Mouse (Mus musculus) granulocyte monocyte progenitor cell, adult 5-6 weeks (primary cell): ENCODE data around the gene BC004004. TPM values are rescaled to one million over a fixed set of nuclear protein-coding genes. Genes with fewer than 3 reads are reported as not detected.
"Not testable (repeated sequence)": the region's sequence is repeated elsewhere in the genome, so short reads cannot be mapped to it uniquely, and the experiment has no call there.

Experiments
- ATAC-seq: replicated peaks from 2 replicates; pipeline ENCODE4 v1.8.0; 2016; ENCODE audit warnings: mild to moderate bottlenecking, moderate TSS enrichment, inconsistent platforms; ENCODE audit not compliant: poor library complexity, severe bottlenecking
- total RNA-seq, 2 experiments: library from RNA; stranded (forward) in 1 of 2; stranded (reverse) in 1 of 2; fragments of 200-712, 200-1000 nt in 1 of 2; fragments of >200 nt in 1 of 2; fragmentation: Nextera tagmentation in 1 of 2; gene quantifications; 2 replicates each; pipeline ENCODE4 v1.2.3; 2014 to 2017

The BC004004 gene
- total RNA-seq, 2 experiments from 2014 or later = 67.3 to 127 TPM

DNA sequence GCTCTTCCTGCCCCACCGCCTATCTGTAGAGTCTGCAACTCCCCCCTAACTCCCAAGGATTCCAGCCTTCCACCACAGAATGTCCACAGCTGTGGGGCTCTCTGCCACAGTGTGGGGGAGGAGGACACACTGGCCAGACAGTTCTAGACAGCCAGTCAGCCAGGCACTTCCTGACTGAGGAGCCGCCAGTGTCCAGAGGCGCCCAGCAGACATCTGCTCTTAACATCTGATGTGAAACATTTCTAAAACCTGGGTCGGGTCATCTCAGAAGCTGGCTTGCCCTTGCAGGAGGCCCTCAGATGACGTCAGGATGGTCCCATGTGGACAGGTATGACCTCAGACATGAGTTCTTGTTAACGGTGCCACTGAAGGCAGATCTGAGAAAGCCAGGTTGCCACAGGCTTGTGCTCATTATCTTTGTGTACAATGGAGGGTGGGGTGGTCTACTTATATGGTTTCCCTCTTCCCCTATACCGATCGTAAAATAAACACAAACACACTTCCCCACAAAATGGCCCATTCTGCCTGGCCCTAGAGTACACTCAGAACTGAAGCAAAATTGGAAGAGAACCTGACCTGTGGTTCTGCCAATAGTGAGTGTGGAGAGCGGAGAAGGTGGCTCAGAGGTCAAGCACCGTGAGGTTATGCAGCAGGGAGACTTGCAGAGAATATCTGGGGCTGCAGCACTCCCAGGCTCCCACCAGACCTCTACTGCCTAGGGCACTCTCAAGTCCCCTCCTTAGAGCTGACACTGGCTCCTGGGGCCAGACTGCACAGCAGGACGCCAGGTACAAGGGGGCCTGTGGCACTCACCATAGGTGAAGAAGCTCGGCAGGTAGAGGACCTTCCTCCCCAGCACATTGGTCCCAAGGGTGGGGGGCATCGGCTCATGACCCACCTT, 73.7 kb downstream of the BC004004 start:
- no peak for ATAC-seq

DNA sequence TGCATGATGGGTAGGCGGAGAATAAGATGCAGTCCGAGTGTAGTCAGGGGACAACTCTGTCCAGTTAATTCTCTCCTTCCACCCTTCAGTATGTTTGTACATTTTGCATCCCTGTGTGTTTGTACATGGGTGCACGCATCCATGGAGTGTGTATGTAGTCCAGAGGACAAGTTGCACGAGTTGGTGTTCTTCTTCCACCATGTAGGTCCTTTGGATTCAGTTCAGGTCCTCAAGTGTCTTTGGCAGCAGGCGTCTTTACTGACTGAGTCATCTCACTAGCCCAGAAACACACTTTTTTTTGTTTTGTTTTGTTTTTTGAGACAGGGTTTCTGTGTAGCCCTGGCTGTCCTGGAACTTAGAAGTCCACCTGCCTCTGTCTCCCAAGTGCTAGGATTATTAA, 74.7 kb downstream of the BC004004 start:
- ATAC-seq = no peak

DNA sequence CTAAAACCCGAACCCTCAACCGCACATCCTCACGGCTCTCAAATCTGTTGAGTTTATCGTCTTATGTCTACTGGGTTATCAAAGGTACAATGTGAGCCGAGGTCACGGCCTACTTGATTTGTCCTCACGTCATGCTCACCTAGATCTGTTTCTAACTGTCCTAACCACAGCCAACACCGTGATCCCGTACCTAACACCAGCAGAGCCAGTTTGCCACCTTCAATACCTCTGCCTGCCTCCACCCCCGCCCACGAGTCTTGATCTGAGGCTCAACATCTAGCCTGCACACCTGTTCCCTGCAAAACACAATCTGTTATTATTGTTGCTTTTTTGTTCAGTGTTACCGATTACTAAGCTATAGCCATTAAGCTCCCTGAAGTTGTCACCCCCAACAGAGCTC, 76.7 kb downstream of the BC004004 start:
- ATAC-seq = no peak

DNA sequence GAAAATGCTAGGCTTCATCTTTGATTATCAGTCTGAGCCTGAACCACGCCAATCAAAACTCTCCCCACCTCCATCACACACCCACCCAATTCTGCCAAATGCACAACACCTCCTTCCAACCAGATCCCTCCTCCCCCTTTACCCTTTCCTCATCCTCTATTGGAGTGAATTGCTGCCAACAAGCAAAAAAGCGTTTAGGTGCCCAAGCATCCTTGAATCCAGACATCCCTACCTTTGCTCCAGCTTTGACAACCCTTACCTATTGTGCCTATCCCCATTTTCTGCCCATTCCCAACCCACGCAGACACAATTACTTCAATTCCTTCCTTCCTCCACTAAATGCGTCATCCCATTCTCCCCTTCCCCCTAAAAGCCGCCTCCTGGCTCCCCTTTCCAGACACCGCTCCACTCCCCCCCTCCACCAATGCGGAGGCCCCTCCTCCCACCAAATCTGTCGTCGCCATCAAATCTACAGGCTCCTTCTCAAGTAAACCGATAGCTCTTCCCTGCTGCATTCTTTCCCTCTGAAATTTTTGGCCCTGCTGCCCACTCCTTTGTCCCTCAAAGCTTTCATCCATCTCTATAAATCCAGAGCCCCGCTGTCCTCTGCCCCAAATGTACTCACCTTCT, 78.0 kb downstream of the BC004004 start:
- ATAC-seq = no peak

DNA sequence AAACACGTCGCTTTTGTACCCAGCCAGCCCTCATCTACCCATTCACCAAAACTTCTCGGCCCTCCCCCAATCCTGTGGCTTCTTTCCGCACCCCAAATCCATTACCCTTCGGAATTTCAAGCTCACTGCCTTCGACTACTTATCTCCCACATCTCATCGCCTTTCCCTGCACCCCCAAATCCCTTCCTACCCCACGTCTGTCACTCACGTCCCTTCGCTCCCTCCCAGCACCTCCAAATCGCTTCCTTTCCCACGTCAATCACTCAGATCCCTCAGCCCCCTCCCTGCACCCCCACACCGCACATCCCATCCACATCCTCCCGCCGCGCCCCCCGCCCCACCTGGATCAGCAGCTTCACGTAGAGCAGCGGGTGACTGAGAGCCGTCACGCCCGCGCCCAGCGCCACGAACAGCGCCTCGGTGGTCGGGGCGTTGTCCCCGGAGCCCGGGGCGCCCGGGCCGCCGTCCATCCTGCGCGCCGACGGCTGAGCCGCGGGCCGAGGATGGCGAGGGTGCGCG, 78.6 kb downstream of the BC004004 start:
- ATAC-seq = 0 out of 2 replicates have a peak, but pooled peaks have one; percentile 0

DNA sequence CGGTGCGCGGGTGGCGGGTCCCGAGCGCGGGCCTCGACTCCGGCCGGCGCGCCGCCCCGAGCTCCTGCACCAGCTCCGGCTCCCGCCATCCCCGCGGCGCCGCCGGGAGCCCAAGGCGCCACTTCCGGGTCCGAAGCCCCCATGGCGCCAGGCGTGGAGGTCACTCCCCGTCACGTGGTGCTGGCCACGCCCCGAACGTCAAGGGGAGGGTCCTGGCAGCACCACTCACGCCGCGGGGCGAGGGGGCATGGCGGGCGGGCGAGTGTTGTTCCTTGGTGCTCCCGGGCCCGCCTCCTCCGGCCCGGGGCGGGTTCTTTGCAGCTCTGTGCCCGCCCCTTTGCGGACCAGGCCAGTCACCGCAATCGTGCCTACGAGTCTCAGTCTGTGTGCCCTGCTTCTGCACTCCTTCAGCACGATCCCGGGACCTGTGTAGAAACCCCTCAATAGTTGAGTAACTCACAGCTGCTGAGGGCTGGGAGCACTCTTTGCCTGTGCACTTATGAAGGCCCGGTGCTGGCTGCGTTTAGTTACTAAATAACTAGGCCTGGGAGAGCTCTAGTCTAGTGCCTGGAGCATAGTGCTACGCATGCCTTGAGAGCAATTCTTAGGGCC, 79.2 kb downstream of the BC004004 start, which contains the start of gene Mtch1:
Gene Mtch1 (minus strand): TSS at position 290 of the 612 bp plus-strand sequence.
- peak; percentile 98 for ATAC-seq

DNA sequence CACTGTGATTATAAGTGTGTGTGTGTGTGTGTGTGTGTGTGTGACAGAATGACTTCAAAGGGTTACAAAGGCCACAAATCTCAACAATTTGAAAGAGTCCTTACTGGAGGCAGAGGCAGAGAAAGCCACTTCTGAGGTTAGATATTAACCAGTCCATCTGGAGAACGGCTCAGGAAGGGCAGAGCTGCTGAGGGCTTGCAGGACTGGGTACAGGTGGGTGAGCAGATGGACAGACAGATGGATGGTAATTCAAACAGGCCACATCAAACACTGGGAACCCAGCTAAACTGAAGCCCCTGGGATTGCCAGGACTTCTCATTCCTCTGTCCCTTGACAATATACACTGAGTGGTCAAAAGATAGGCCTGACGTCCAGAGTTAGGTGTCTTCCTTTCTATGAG, 80.4 kb downstream of the BC004004 start:
- no peak for ATAC-seq

DNA sequence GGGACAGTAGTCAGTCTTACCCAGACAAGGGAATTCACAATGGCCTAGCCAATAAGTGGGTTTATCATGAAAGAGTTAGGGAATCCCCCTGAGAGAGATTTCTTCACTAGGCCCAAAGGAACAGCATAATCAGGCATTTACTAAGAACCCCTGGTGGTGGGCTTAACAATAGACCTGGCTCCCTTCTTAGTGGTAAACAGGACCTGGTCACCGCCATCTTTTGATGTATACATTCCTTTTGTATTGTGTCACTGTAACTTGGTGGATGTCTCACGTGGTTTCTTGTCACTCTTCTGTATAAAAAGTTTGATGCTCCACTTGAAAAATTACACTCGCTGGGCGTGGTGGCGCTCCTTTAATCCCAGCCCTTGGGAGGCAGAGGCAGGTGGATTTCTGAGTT, 82.5 kb downstream of the BC004004 start:
- not testable (repeated sequence) for ATAC-seq

DNA sequence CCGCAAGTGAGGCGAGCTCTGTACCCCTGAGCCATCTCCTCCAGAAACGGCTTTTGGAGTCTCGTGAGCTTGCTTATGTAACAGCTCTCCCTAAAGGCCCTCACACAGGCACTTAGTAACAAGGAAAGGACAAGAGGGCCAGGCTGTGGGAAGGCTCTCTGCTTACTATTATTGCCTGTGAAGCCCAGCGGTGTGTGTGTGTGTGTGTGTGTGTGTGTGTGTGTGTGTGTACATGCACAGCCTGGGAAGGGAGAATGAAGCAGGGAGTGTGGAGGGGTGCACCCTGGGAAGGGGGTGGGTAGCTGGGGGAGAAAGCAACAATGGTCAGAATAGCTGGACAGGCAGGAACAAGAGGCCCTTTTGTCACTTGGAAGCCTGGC, 86.9 kb downstream of the BC004004 start:
- no peak for ATAC-seq

DNA sequence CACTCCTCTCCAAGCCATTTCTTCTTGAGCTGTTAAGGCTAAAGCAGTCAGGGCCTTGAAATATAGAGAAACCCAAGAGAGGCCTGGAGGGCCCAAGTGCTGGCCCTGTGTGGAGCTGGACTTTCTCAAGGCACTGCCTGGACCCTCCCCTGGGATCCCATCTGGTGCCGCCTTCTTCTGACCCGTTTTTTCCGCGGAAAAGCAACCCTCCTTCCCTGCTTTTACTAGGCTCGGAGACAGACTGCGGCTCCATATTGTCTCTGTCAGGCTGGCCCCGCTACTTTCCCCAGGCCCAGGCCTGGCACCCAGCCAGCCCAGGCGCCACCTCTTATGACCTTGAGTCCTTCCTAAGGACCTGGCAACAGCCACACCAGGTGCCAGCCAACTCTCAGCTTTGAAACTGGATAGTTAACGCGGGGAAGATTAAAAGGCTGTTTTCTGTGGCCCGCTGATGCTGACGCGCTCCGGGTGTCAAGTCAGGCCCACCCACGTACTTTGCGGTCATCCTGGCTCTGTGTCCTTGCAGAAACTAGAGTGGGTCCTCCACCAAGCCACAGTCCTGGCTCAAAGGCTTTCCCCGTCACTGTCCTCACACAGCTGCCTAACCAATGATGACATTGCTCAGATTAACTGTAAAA, 87.4 kb downstream of the BC004004 start:
- ATAC-seq = no peak

DNA sequence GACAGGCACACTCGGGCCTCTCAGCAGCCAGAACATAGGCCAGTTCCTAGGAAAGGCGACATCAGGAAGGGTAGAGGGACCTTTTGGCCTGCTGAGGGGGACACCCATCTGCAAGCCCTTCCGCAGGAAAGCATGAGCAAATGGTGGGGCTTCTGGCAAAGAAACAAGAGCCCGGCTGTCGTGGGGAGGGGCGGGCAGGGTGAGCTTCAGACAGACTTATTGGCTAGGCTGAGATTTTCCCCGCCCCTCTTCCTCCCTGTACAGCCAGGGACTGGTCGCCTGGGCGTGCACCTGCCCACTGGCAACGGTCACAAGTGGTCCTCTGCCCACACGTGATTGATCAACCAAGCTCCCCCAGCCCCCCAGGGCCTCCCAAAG, 87.9 kb downstream of the BC004004 start:
- ATAC-seq = no peak

DNA sequence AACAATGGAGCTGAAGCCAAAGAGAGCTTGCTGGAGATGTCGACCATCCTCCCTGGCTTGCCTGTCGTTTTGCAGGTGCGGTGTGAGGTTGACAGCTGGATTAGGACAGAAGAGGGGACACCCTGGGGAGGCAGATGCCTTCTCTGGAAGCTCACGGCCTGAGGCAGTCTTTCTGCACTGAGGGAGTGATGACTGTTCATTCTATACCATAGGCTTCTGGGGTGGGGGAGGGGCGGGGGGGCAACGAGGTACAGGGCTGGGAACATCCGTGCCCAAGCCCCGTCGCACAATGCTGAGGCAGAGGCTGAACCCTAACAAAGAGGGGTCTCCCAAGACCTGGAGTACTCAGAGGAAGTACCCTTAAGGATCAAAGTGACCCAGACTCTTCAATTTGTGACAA, 88.3 kb downstream of the BC004004 start:
- no peak for ATAC-seq

DNA sequence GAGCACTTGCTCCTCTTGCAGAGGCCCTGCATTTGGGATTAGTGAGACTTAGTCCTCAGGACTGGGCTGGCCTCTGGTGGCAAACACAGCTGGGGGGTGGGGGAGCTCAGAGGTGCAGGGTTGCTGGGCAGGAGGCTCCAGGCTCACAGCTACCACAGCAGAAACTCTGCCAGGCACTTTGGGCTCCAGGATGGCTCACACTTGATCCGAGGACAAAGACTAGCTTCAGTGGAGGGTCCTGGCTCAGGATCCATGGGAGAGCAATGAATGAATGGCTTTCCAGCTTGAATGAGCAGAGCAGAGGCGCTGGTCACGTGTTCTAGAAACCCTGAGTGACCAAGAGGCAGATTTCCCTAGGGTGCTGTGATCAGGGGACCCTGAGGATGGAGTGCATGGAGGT, 90.3 kb downstream of the BC004004 start:
- no peak for ATAC-seq

DNA sequence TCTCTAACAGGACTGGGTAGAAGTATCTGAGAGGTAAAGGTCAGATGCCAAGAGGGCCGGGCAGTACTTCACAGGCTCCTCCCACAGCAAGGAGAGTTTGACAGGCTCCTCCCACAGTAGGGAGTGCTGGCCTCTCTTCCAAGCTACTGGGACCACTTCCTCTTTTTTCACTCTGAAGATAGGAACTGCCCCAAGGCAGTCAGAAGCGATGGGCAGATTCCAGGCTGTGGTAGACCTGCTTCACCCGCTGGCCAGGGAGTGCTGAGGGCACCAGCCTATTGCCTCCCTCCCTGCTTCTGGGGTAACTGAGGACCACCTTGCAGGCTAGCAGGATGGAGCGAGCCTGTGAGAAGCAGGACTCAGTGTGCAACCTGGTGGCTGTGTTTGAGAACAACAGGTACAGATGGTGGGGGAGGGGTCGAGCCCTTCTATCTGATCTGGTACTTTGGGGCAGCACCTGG, 92.2 kb downstream of the BC004004 start, which contains the start of gene Fgd2:
Gene Fgd2 (plus strand): TSS at position 154 of the 461 bp plus-strand sequence.
- peak; percentile 84 for ATAC-seq

DNA sequence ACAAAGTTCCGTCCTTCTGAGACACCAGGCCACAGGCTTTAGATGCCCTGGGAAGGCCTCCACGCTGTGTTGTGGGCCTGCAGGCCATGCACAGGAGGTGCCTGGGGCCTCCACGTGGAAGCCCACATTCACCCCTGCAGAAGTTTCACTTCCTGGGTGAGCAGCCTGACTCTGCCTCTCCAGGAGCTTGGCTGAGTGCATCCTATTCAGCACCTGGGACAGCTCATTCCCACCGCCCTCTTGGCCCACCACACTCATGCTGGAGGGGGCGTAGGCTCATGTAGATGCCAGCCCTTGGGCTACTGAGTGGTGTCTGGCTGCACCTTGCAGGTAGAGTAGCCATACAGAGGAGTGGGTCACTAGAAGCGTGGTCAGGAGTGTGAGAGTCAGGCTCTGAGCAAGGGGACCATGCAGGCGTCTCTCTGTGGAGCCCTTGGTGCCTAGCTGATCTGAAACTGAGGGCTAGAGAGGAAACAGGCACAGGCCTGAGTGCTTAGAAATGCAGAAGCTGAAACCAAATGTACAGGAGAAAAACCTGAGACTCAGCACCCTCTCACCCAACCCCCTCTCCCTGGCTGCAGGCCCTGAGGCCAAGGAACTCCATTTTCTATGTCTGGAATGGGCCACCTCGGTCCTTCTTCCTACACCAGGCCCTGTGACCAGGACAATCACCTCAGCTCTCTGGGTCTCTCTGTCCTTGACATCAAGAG, 93.5 kb downstream of the BC004004 start:
- peak; percentile 65 for ATAC-seq

DNA sequence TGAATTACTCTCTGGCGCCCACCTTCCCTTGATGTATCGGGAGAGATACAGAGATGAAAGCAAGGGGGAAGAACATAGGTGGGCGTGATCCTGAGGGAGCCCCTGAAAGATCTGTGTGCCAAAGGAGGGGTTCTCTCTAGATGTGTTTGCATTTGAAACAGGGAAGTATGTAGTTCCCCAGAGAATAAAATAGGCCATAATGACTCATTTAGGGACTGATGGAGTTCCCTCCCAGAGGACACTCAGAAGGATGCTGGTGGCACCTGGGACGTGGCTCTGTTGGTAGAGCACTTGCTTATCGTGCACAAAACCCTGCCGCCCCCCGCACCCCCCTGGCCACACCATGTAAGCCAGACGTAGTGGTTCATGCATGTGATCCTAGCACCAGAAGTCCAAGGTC, 94.5 kb downstream of the BC004004 start:
- ATAC-seq = no peak
